Mouse (Mus musculus) ES-Bruce4 (cell line): ENCODE data around the gene Schip1.

Experiments used
- CTCF ChIP-seq: IDR thresholded peaks from one replicate; pipeline ENCODE4 v1.8.1; 2011; ENCODE audit warnings: low read depth, low read length
- EP300 ChIP-seq: IDR thresholded peaks from 2 replicates; pipeline ENCODE4 v1.6.1; 2011; ENCODE audit warnings: low read depth, low read length; ENCODE audit not compliant: insufficient read depth
- POLR2A ChIP-seq: IDR thresholded peaks from one replicate; pipeline ENCODE4 v1.8.1; 2011; ENCODE audit warnings: low read length; ENCODE audit not compliant: insufficient read depth

DNA sequence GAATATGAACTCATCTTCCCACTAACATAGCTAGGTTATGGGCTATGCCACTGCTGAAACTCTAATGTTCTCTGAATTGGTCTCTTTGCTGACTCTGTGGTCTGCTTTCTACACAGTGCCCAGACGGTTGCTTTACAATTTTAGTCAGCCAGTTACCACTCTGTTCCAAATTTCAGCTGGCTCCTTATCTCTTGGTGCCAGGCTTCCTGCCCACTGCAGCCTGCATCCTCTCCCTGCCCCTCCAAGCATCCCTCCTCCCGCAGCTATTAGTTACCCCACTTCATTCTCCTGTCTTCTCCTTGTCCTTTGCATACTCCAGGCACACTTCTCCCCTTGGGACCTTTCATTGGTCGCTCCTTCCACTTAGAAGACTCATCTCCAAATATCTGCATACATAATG, 96.2 kb downstream of the Schip1 start:
- no peak for TF ChIP-seq EP300
- no peak for TF ChIP-seq CTCF
- TF ChIP-seq POLR2A = no peak
